Mouse (Mus musculus): ENCODE data around the gene Ccdc70. TPM values are rescaled to one million over a fixed set of nuclear protein-coding genes. Genes with fewer than 3 reads are reported as not detected.

The Ccdc70 gene
- polyA plus RNA-seq, 3 experiments from 2014 or later = not detected

Other genes starting within 250 kb of the Ccdc70 start
- not detected for gene Defa24, start 235.3 kb upstream of the Ccdc70 start, polyA plus RNA-seq (2017; shearing (Covaris generic))
- not detected for gene Defb50, start 146.2 kb upstream of the Ccdc70 start, polyA plus RNA-seq (2017; shearing (Covaris generic))
- gene Defb2, start 129.8 kb upstream of the Ccdc70 start, polyA plus RNA-seq (2017; shearing (Covaris generic)) = not detected
- not detected for gene Defb10, start 110.9 kb upstream of the Ccdc70 start, polyA plus RNA-seq (2017; shearing (Covaris generic))
- not detected for gene Defb9, start 84.4 kb upstream of the Ccdc70 start, polyA plus RNA-seq (2017; shearing (Covaris generic))
- not detected for gene Defb11, start 63.4 kb upstream of the Ccdc70 start, polyA plus RNA-seq (2017; shearing (Covaris generic))
- not detected for gene Defb15, start 37.1 kb upstream of the Ccdc70 start, polyA plus RNA-seq (2017; shearing (Covaris generic))
- gene Defb35, start 31.4 kb upstream of the Ccdc70 start, polyA plus RNA-seq (2017; shearing (Covaris generic)) = not detected
- not detected for gene Defb13, start 23.0 kb upstream of the Ccdc70 start, polyA plus RNA-seq (2017; shearing (Covaris generic))
- not detected for gene Fam90a1a, start 11.1 kb upstream of the Ccdc70 start, polyA plus RNA-seq (2017; shearing (Covaris generic))
- gene Atp7b, start 90.5 kb downstream of the Ccdc70 start, polyA plus RNA-seq (2017; shearing (Covaris generic)) = under 1 TPM; 0.07 to 0.14 (median 0.13) TPM
- 10 to 100 TPM; 20.0 to 28.1 (median 21.0) TPM for gene Alg11, start 90.9 kb downstream of the Ccdc70 start, polyA plus RNA-seq (2017; shearing (Covaris generic))
- under 1 TPM in 1 of 3 experiments, not detected in 2; 0.24 TPM for gene Nek5, start 155.3 kb downstream of the Ccdc70 start, polyA plus RNA-seq (2017; shearing (Covaris generic))
- 1 to 10 TPM; 4.6 to 7.4 (median 5.6) TPM for gene Nek3, start 196.7 kb downstream of the Ccdc70 start, polyA plus RNA-seq (2017; shearing (Covaris generic))
- 10 to 100 TPM in 1 of 3 experiments, 1 to 10 TPM in 2; 3.0 to 32.7 (median 3.6) TPM for gene Ckap2, start 216.0 kb downstream of the Ccdc70 start, polyA plus RNA-seq (2017; shearing (Covaris generic))
- 10 to 100 TPM; 25.9 to 43.3 (median 32.2) TPM for gene Vps36, start 223.0 kb downstream of the Ccdc70 start, polyA plus RNA-seq (2017; shearing (Covaris generic))

Data from inflammation-experienced regulatory T-cells, adult 6 months (primary cell).